Mouse (Mus musculus) C2C12 (cell line): Measurements from ENCODE around the gene Klf6.

Experiments used
- CTCF ChIP-seq: IDR thresholded peaks from one replicate; pipeline ENCODE4 v1.5.1; 2011; ENCODE audit not compliant: control insufficient read depth, insufficient read depth, insufficient read length
- FOSL1 ChIP-seq: IDR thresholded peaks from one replicate; pipeline ENCODE4 v1.8.0; 2011; ENCODE audit warnings: mild to moderate bottlenecking, low read length; ENCODE audit not compliant: poor library complexity, insufficient read depth, severe bottlenecking
- MAX ChIP-seq: IDR thresholded peaks from one replicate; pipeline ENCODE4 v1.6.1; 2011; ENCODE audit warnings: mild to moderate bottlenecking, control low read depth
- MYOD1 ChIP-seq: IDR thresholded peaks from one replicate; pipeline ENCODE4 v1.6.1; 2011; ENCODE audit warnings: low read depth; ENCODE audit not compliant: control insufficient read depth, insufficient read length
- USF1 ChIP-seq: IDR thresholded peaks from one replicate; pipeline ENCODE4 v1.6.1; 2011; ENCODE audit warnings: low read depth, mild to moderate bottlenecking, control low read depth, moderate library complexity

- TF ChIP-seq CTCF (no peak), MAX (peak; percentile 97), USF1 (peak; percentile 59), FOSL1 (peak; percentile 90), MYOD1 (peak; percentile 31)
Measured at GRCm38 (mm10) chr13:5837174-5837777, 24.0 kb upstream of the Klf6 start.
